Mouse (Mus musculus) bone marrow macrophage, adult 2 months (primary cell): ENCODE data around the gene Gm28043.

Experiments used
- CTCF ChIP-seq: IDR thresholded peaks from 2 replicates; pipeline ENCODE4 v1.5.1; 2012; ENCODE audit warnings: low read depth, mild to moderate bottlenecking, low read length, moderate library complexity
- POLR2A ChIP-seq: IDR thresholded peaks from 2 replicates; pipeline ENCODE4 v1.6.1; 2012; ENCODE audit warnings: mild to moderate bottlenecking, low read depth, low read length, borderline replicate concordance

DNA sequence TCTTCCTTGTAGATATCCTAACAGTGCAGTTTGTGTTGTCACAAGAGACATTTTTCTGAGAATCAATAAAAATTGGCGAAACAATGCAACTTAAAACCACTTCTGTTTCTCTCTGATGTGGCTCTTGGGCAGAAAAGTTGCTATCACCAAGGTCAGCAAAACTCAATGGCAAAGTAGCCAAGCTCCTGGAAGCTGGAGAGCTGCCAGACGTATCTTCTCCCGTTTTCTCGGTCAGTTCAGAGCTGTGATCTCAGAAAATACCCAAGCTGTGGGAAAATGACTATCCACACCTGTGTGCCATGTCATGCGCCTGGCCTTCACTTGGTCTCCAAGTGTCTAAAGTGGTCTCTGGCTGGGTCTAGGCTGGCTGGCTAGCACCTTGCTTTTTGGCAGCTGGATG, 91.2 kb downstream of the Gm28043 start:
- no peak for TF ChIP-seq POLR2A
- no peak for TF ChIP-seq CTCF
